Mouse (Mus musculus) stomach, postnatal 0 days (tissue): ENCODE data around the gene Grk4.

Source experiments
- CTCF ChIP-seq: IDR thresholded peaks from 2 replicates; pipeline ENCODE4 v1.5.1; 2016; ENCODE audit warnings: antibody characterized with exemption, low read depth, mild to moderate bottlenecking, moderate library complexity
- EP300 ChIP-seq: optimal IDR thresholded peaks from 2 replicates; pipeline ENCODE3; 2016; ENCODE audit warnings: antibody characterized with exemption

DNA sequence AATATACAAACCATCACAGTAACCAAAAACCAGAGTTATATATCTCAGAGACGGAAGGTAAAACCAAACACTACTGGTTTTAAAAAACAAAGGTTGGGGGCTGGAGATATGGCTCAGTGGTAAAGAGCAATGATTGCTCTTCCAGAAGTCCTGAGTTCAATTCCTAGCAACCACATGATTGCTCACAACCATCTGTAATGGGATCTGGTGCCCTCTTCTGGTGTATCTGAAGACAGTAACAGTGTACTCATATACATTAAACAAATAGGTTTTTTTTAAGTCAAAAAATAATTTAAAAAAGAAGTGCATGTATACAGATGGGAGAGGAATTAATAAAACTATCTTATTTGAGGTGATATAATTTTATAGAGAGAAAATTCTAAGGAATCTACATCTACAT is 29.7 kb downstream of the Grk4 start:
- TF ChIP-seq CTCF = 0 out of 2 replicates have a peak, but pooled peaks have one; percentile 14
- no peak for TF ChIP-seq EP300
